Mouse (Mus musculus) heart, embryonic 13.5 days (tissue): ENCODE results near the gene Krtap19-4. TPM values are rescaled to one million over a fixed set of nuclear protein-coding genes. Genes with fewer than 3 reads are reported as not detected.

Source experiments
- polyA plus RNA-seq: library from polyadenylated mRNA; unstranded; fragments of >200 nt; fragmentation: Nextera tagmentation; extraction: Ambion mirVana; gene quantifications from 2 replicates; pipeline ENCODE4 v1.2.1, GENCODE M21; 2015

Gene Krtap19-4
- polyA plus RNA-seq, 1 experiment from 2014 or later, result not detected

Other genes starting within 250 kb of the Krtap19-4 start
- gene Krtap26-1, start 237.3 kb downstream of the Krtap19-4 start, polyA plus RNA-seq, result not detected in 2 replicates
- not detected in 2 replicates for gene Krtap27-1, start 213.4 kb downstream of the Krtap19-4 start, polyA plus RNA-seq
- gene 2310061N02Rik, start 177.1 kb downstream of the Krtap19-4 start, polyA plus RNA-seq, result not detected in 2 replicates
- gene Krtap13-1, start 156.2 kb downstream of the Krtap19-4 start, polyA plus RNA-seq, result not detected in 2 replicates
- not detected in 2 replicates for gene Krtap13, start 133.5 kb downstream of the Krtap19-4 start, polyA plus RNA-seq
- not detected in 2 replicates for gene 2310034C09Rik, start 126.2 kb downstream of the Krtap19-4 start, polyA plus RNA-seq
- gene 2310057N15Rik, start 110.9 kb downstream of the Krtap19-4 start, polyA plus RNA-seq, result not detected in 2 replicates
- not detected in 2 replicates for gene Gm5965, start 107.2 kb downstream of the Krtap19-4 start, polyA plus RNA-seq
- gene Gm20741, start 72.9 kb downstream of the Krtap19-4 start, polyA plus RNA-seq, result not detected in 2 replicates
- not detected in 2 replicates for gene Krtap15, start 64.9 kb downstream of the Krtap19-4 start, polyA plus RNA-seq
- gene Krtap14, start 58.9 kb downstream of the Krtap19-4 start, polyA plus RNA-seq, result not detected in 2 replicates
- not detected in 2 replicates for gene Krtap19-1, start 15.7 kb downstream of the Krtap19-4 start, polyA plus RNA-seq
- gene Krtap19-2, start 10.8 kb downstream of the Krtap19-4 start, polyA plus RNA-seq, result not detected in 2 replicates
- not detected in 2 replicates for gene Krtap19-3, start 7.1 kb downstream of the Krtap19-4 start, polyA plus RNA-seq
- gene Krtap19-5, start 11.4 kb upstream of the Krtap19-4 start, polyA plus RNA-seq, result not detected in 2 replicates
- not detected in 2 replicates for gene Krtap19-9b, start 47.2 kb upstream of the Krtap19-4 start, polyA plus RNA-seq
- not detected in 2 replicates for gene Krtap16-3, start 77.8 kb upstream of the Krtap19-4 start, polyA plus RNA-seq
- not detected in 2 replicates for gene Krtap22-2, start 125.7 kb upstream of the Krtap19-4 start, polyA plus RNA-seq
- not detected in 2 replicates for gene Gm10229, start 130.2 kb upstream of the Krtap19-4 start, polyA plus RNA-seq
- not detected in 2 replicates for gene Krtap6-1, start 146.6 kb upstream of the Krtap19-4 start, polyA plus RNA-seq
- not detected in 2 replicates for gene Gm10228, start 156.4 kb upstream of the Krtap19-4 start, polyA plus RNA-seq
- gene Krtap6-5, start 162.8 kb upstream of the Krtap19-4 start, polyA plus RNA-seq, result not detected in 2 replicates
- gene 1110025L11Rik, start 178.9 kb upstream of the Krtap19-4 start, polyA plus RNA-seq, result not detected in 2 replicates
- gene Krtap6-3, start 198.9 kb upstream of the Krtap19-4 start, polyA plus RNA-seq, result not detected in 2 replicates